8 mouse cellular contexts compared by ENCODE assay signal in genomic region chr10:88146707-88147477, GRCm38 (mm10). TPM values are rescaled to one million over a fixed set of nuclear protein-coding genes. Genes with fewer than 3 reads are reported as not detected.
DNase-seq lines count a peak whose midpoint lies in the region; ATAC-seq and TF ChIP-seq lines count a peak whose summit lies in the region.

Gene Parpbp, minus strand, starts transcription at chr10:88146941.
Gene Nup37, plus strand, starts transcription at chr10:88146992.

- peak; percentile 98 for ATAC-seq in kidney, embryonic 15.5 days (replicated peaks; ENCODE audit: low FRiP score)
- ATAC-seq in monocyte, adult 5-6 weeks (replicated peaks; ENCODE audit: insufficient number of reproducible peaks, low FRiP score, low TSS enrichment, poor library complexity, severe bottlenecking) = peak; percentile 86

- no peak for TF ChIP-seq POLR2A in bone marrow macrophage, adult 2 months (IDR thresholded peaks at IDR 0.05; ENCODE audit: borderline replicate concordance, low read depth, low read length)
- TF ChIP-seq POLR2A in embryonic fibroblast, embryonic 13.5 days (IDR thresholded peaks at IDR 0.05; ENCODE audit: low read depth, low read length) = peak; percentile 83

- H3K9me3 ChIP-seq in heart, embryonic 10.5 days = no peaks in the 10 kb centered on the region
- H3K9me3 ChIP-seq in kidney, embryonic 15.5 days (replicated peaks) = no peaks in the 10 kb centered on the region

- peak within 1 kb of the TSS; percentile 87 for H3K4me2 ChIP-seq in kidney, embryonic 15.5 days

- 1% methylated on average over 53 of the region's 53 CpGs for WGBS in heart, embryonic 10.5 days
- under 1% methylated on average over 53 of the region's 53 CpGs for WGBS in kidney, embryonic 15.5 days

- peaks cover 34% of the 10 kb centered on the region for H3K36me3 ChIP-seq in heart, embryonic 10.5 days
- H3K36me3 ChIP-seq in kidney, embryonic 15.5 days = peaks cover 36% of the 10 kb centered on the region

- peak; percentile 92 for DNase-seq in A20 (ENCODE audit: low read depth, low spot score)
- peak; percentile 95 for DNase-seq in heart, embryonic 10.5 days (ENCODE audit: low spot score)
- peak; percentile 93 for DNase-seq in liver
- DNase-seq in spleen, postnatal 4 days (ENCODE audit: low spot score in 2 of 2) = peak; percentile 92 to 96

- peak within 1 kb of the TSS; percentile 90 for H3K4me3 ChIP-seq in bone marrow macrophage, adult 2 months (ENCODE audit: insufficient read depth, low read length)
- H3K4me3 ChIP-seq in embryonic fibroblast, embryonic 13.5 days (ENCODE audit: insufficient read depth, low read length) = peak within 1 kb of the TSS; percentile 69
- H3K4me3 ChIP-seq in heart, embryonic 10.5 days = peak within 1 kb of the TSS; percentile 74
- peak within 1 kb of the TSS; percentile 92 for H3K4me3 ChIP-seq in kidney, embryonic 15.5 days (replicated peaks)

- no peak for TF ChIP-seq CTCF in bone marrow macrophage, adult 2 months (IDR thresholded peaks at IDR 0.05; ENCODE audit: low read depth, low read length)
- TF ChIP-seq CTCF in embryonic fibroblast, embryonic 13.5 days (IDR thresholded peaks at IDR 0.05; ENCODE audit: borderline replicate concordance, insufficient read depth, low read length) = no peak

- H3K4me1 ChIP-seq in bone marrow macrophage, adult 2 months (ENCODE audit: control insufficient read depth, insufficient read depth, low read length) = peaks cover 17% of the 10 kb centered on the region
- H3K4me1 ChIP-seq in embryonic fibroblast, embryonic 13.5 days (ENCODE audit: control insufficient read depth, insufficient read depth, low read length) = peaks cover 12% of the 10 kb centered on the region
- peaks cover 16% of the 10 kb centered on the region for H3K4me1 ChIP-seq in heart, embryonic 10.5 days
- peaks cover 22% of the 10 kb centered on the region for H3K4me1 ChIP-seq in kidney, embryonic 15.5 days

- H3K27me3 ChIP-seq in heart, embryonic 10.5 days (ENCODE audit: insufficient read depth, poor library complexity, severe bottlenecking) = no peaks in the 10 kb centered on the region
- H3K27me3 ChIP-seq in kidney, embryonic 15.5 days = no peaks in the 10 kb centered on the region

- peak within 1 kb of the TSS; percentile 75 for H3K9ac ChIP-seq in kidney, embryonic 15.5 days

- no peak within 1 kb of the TSS for H3K27ac ChIP-seq in bone marrow macrophage, adult 2 months (ENCODE audit: insufficient read depth, low read depth, low read length)
- H3K27ac ChIP-seq in embryonic fibroblast, embryonic 13.5 days (ENCODE audit: insufficient read depth, low read length) = no peak within 1 kb of the TSS
- peak within 1 kb of the TSS; percentile 91 for H3K27ac ChIP-seq in heart, embryonic 10.5 days
- 0 out of 2 replicates have a peak within 1 kb of the TSS, but pooled peaks have one; percentile 48 for H3K27ac ChIP-seq in kidney, embryonic 15.5 days

RNA-seq across cellular contexts. Expression of gene Parpbp, which starts in this region (rescaled TPM):
- polyA plus RNA-seq in bone marrow macrophage, adult 2 months (2012; ENCODE audit: insufficient read depth, insufficient read length, missing spikeins) = 5.5 and 8.3 TPM in 2 replicates
- 10.2 and 25.7 TPM in 2 replicates for polyA plus RNA-seq in embryonic fibroblast, embryonic 13.5 days (2011; ENCODE audit: insufficient read length, low read depth, missing spikeins)
- polyA plus RNA-seq in heart, embryonic 10.5 days (2016; fragmentation: Nextera tagmentation; extraction: Ambion mirVana) = 14.7 and 15.1 TPM in 2 replicates
- polyA plus RNA-seq in kidney, embryonic 15.5 days (2015; fragmentation: Nextera tagmentation; extraction: Ambion mirVana) = 10.4 and 13.5 TPM in 2 replicates
- 0.49 to 4.7 TPM (median 1.3 TPM) in 3 replicates for total RNA-seq in monocyte, adult 5-6 weeks (2017)

RNA-seq across cellular contexts. Expression of gene Nup37, which starts in this region (rescaled TPM):
- polyA plus RNA-seq in bone marrow macrophage, adult 2 months (2012; ENCODE audit: insufficient read depth, insufficient read length, missing spikeins) = 13.3 and 14.6 TPM in 2 replicates
- 32.6 and 42.6 TPM in 2 replicates for polyA plus RNA-seq in embryonic fibroblast, embryonic 13.5 days (2011; ENCODE audit: insufficient read length, low read depth, missing spikeins)
- polyA plus RNA-seq in heart, embryonic 10.5 days (2016; fragmentation: Nextera tagmentation; extraction: Ambion mirVana) = 52.8 and 72.8 TPM in 2 replicates
- polyA plus RNA-seq in kidney, embryonic 15.5 days (2015; fragmentation: Nextera tagmentation; extraction: Ambion mirVana) = 81.3 and 82.0 TPM in 2 replicates
- total RNA-seq in monocyte, adult 5-6 weeks (2017) = 6.3 to 14.7 TPM (median 7.1 TPM) in 3 replicates

Comparison
In these comparisons a context has a peak if more than half of its experiments do, and no peak if none do; other contexts are left out.
1. H3K27ac ChIP-seq: peak in heart, embryonic 10.5 days (single experiment) and kidney, embryonic 15.5 days (single experiment); none in bone marrow macrophage, adult 2 months (single experiment) and embryonic fibroblast, embryonic 13.5 days (single experiment).
2. Peak in every context shown above with its lines, with median percentiles within 50 percentile points of each other: DNase-seq and H3K4me3 ChIP-seq.